Mouse (Mus musculus) heart, adult 2 months (tissue): ENCODE measurements around the gene Rprd1b. TPM values are rescaled to one million over a fixed set of nuclear protein-coding genes. Genes with fewer than 3 reads are reported as not detected.

Experiments
- DNase-seq, 2 experiments: peaks; one replicate each; pipeline ENCODE4 v3.0.0; 2021
- H3K27ac ChIP-seq: fragments of 200-600 bp; 2 replicates; pipeline ENCODE4 v1.8.1; 2022
- H3K27me3 ChIP-seq: fragments of 200-500 bp; 2 replicates; pipeline ENCODE4 v1.6.1; 2012; ENCODE audit warnings: mild to moderate bottlenecking, low read length, inconsistent platforms, mixed read lengths; ENCODE audit not compliant: control insufficient read depth, insufficient read depth
- H3K36me3 ChIP-seq: fragments of 200-500 bp; 2 replicates; pipeline ENCODE4 v1.6.1; 2012; ENCODE audit warnings: low read length, inconsistent platforms; ENCODE audit not compliant: control insufficient read depth, insufficient read depth
- H3K4me1 ChIP-seq: fragments of 200-500 bp; 2 replicates; pipeline ENCODE4 v1.6.1; 2011; ENCODE audit warnings: low read length; ENCODE audit not compliant: control insufficient read depth, insufficient read depth
- H3K4me3 ChIP-seq: fragments of 200-600 bp; 2 replicates; pipeline ENCODE4 v1.8.1; 2022
- H3K79me2 ChIP-seq: fragments of 200-500 bp; replicated peaks from 2 replicates; pipeline ENCODE4 v1.6.1; 2012; ENCODE audit warnings: mild to moderate bottlenecking, inconsistent platforms, low read length, moderate library complexity, mixed read lengths; ENCODE audit not compliant: control insufficient read depth, insufficient read depth
- H3K9ac ChIP-seq: fragments of 200-500 bp; 2 replicates; pipeline ENCODE4 v1.6.1; 2012; ENCODE audit warnings: low read depth, mild to moderate bottlenecking, control low read depth, inconsistent platforms, low read length, mixed read lengths
- CTCF ChIP-seq: fragments of 200-600 bp; IDR thresholded peaks from 2 replicates; pipeline ENCODE4 v1.8.1; 2022; ENCODE audit warnings: antibody characterized with exemption, mild to moderate bottlenecking, moderate library complexity
- EP300 ChIP-seq: fragments of 200-500 bp; IDR thresholded peaks from 2 replicates; pipeline ENCODE4 v1.6.1; 2011; ENCODE audit warnings: low read depth, low read length, control low read depth; ENCODE audit not compliant: insufficient read depth
- POLR2A ChIP-seq: fragments of 200-500 bp; IDR thresholded peaks from 2 replicates; pipeline ENCODE4 v1.6.1; 2011; ENCODE audit warnings: mild to moderate bottlenecking, low read depth, low read length, control low read depth; ENCODE audit not compliant: insufficient read depth
- WGBS: fragments of 180-500 bp; shearing (Covaris S2); methylation state at CpG from one replicate; pipeline ENCODE4 v1.1.7; 2018; 5-methylcytosine and 5-hydroxymethylcytosine counted together
- intact Hi-C: fragments of 180-260 bp; cut with DNase I; formaldehyde crosslinking; loops from one replicate; pipeline ENCODE4 v1.15.1; 2025
- polyA plus RNA-seq: library from polyadenylated mRNA; depleted of rRNA; stranded (reverse); fragments of >200 nt; gene quantifications from 2 replicates; pipeline ENCODE4 v1.2.3, GENCODE M21; 2012; rRNA removed
- total RNA-seq, 2 experiments: library from RNA; stranded (reverse); gene quantifications; 2 replicates each; pipeline ENCODE4 v1.2.3; 2021

Gene Rprd1b
- total and polyA plus RNA-seq, 3 experiments, result 15.9 to 33.5 (median 32.9) TPM

GRCm38 (mm10) chr2:158180797-158181196, 152.5 kb downstream of the Rprd1b start:
- H3K9ac ChIP-seq, result no peak overlapping the region
- intact Hi-C loops, result loop anchor here (2.0 kb wide), 1 partner anchor 74 kb away; no protein-coding TSS in a partner anchor
- no peaks in the 10 kb centered on the region for H3K27me3 ChIP-seq
- no peaks in the 10 kb centered on the region for H3K36me3 ChIP-seq
- H3K4me3 ChIP-seq, result no peak overlapping the region
- H3K27ac ChIP-seq, result no peak overlapping the region
- WGBS, result 58% methylated on average over 9 of the region's 9 CpGs
- TF ChIP-seq POLR2A (no peak), CTCF (peak; percentile 82), EP300 (no peak)
- H3K4me1 ChIP-seq, result peaks cover 3% of the 10 kb centered on the region
- DNase-seq, result peak in 1 of 2 experiments; percentile 68
- H3K79me2 ChIP-seq, result no peaks in the 10 kb centered on the region

Other genes with a start within 250 kb of the Rprd1b start
- not detected for gene Vstm2l, start 113.8 kb upstream of the Rprd1b start, total RNA-seq
- gene Vstm2l, start 113.8 kb upstream of the Rprd1b start, polyA plus RNA-seq, result 0.08 TPM in 1 of 2 replicates, not detected in the other
- gene Tti1, start 64 bp upstream of the Rprd1b start, total RNA-seq, result 10 to 100 TPM; 24.3 to 25.3 TPM
- 17.3 and 25.9 TPM in 2 replicates for gene Tti1, start 64 bp upstream of the Rprd1b start, polyA plus RNA-seq
- gene Tgm2, start 117.9 kb downstream of the Rprd1b start, total RNA-seq, result 100 to 1,000 TPM; 270 to 286 TPM
- gene Tgm2, start 117.9 kb downstream of the Rprd1b start, polyA plus RNA-seq, result 155 and 205 TPM in 2 replicates
- gene D630003M21Rik, start 200.7 kb downstream of the Rprd1b start, total RNA-seq, result 1 to 10 TPM; 4.6 to 6.7 TPM
- gene D630003M21Rik, start 200.7 kb downstream of the Rprd1b start, polyA plus RNA-seq, result 6.6 and 9.7 TPM in 2 replicates
- under 1 TPM in 1 of 2 experiments, not detected in 1; 0.13 TPM for gene Bpi, start 229.6 kb downstream of the Rprd1b start, total RNA-seq
- not detected in 2 replicates for gene Bpi, start 229.6 kb downstream of the Rprd1b start, polyA plus RNA-seq